In the genomic region with DNA sequence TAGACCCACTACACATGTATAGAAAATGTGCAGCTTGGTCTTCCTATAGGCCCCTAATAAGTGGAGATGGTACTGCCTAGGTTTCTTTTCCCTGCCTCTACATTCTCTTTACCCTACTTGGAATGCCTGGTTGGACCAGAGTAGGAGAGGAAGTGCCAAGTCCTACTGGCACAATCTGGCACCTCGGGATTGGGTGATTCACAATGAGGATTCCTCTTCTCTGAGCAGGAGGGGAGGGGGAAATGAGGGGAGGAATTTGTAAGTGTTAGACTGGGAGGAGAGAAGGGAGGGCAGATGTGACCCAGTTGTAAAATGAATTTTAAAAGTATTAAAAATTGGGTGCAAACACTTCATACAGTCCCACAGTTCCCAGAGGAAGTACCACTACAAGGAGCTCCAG, we compare ENCODE assay signal across 10 mouse cellular contexts.
"Had no signal": no experiment of that assay in that cellular context is flagged by ENCODE, and none has a peak within 500 bp of the region (broad histone marks: within the 10 kb centered on the region; RNA-seq: fewer than 3 reads in every experiment).

No protein-coding gene starts in this region.

- ATAC-seq: midbrain, embryonic 16.5 days had no signal

- DNase-seq: lung, adult 18-20 months; lung, embryonic 14.5 days; lung, postnatal 10 days; lung, postnatal 4 days; midbrain, embryonic 14.5 days; right cerebral cortex, postnatal 14 days; thymus, adult 2 months; thymus, postnatal 25 days; thymus, postnatal 4 days had no signal
